Mouse (Mus musculus) left cerebral cortex, postnatal 36 days (tissue): Measurements from ENCODE around the gene Cemip. TPM values are rescaled to one million over a fixed set of nuclear protein-coding genes. Genes with fewer than 3 reads are reported as not detected.
"Not testable (repeated sequence)": the region's sequence is repeated elsewhere in the genome, so short reads cannot be mapped to it uniquely, and the experiment has no call there.

Experiments
- DNase-seq, 2 experiments: peaks; one replicate each; pipeline ENCODE4 v3.0.0; 2021 to 2022; ENCODE audit warnings: low spot score in 2 of 2, mixed read lengths in 1 of 2
- intact Hi-C: fragments of 180-260 bp; cut with DNase I; formaldehyde crosslinking; loops from one replicate; pipeline ENCODE4 v1.15.1; 2025
- total RNA-seq, 2 experiments: library from RNA; stranded (reverse); gene quantifications; 2 replicates each; pipeline ENCODE4 v1.2.3; 2021

Cemip gene
- total RNA-seq, 2 experiments from 2014 or later: 14.5 to 18.7 TPM

DNA sequence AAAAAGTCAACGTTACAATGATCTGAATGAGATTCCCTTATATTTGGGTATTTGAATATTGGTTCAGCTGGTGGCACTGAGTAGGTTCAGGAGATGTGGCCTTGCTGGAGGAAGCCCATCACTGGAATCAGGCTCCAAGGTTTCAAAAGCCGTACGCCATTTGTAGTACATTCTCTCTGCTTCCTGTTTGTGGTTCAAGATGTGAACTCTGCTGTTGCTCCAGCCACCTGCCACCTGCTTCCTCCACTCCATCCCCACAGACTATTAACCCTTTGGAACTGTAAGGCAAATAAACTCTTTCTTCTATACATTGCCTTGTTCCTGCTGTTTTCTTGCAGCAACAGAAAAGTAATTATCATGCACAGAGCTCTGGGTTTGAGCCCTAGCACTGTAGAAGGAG, 174.4 kb downstream of the Cemip start:
- intact Hi-C loops: loop anchor here (5.0 kb wide), 3 partner anchors 175 to 445 kb away; partner anchors contain the start of gene Cemip
- DNase-seq: no peak

DNA sequence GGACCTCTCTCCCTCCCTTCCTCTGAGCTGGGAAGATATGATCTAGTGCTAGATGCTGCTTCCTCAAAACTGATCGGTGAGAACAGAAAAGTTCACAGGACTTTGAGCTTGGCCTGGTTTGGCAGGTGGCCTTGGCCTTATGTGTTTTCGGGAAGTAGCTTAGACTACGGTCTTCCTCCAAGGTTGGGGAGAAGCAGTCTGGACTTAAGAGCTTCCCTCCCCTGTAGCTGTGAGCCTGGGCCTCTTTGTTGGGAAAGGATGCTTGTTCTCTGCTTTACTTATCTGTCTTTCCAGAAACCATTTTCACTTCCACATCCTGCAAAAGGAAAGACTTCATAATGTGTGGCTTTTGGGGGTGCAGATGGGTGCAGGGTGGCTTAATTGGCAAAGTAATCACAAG, 181.5 kb downstream of the Cemip start:
- intact Hi-C loops: no loop called here
- no peak for DNase-seq

DNA sequence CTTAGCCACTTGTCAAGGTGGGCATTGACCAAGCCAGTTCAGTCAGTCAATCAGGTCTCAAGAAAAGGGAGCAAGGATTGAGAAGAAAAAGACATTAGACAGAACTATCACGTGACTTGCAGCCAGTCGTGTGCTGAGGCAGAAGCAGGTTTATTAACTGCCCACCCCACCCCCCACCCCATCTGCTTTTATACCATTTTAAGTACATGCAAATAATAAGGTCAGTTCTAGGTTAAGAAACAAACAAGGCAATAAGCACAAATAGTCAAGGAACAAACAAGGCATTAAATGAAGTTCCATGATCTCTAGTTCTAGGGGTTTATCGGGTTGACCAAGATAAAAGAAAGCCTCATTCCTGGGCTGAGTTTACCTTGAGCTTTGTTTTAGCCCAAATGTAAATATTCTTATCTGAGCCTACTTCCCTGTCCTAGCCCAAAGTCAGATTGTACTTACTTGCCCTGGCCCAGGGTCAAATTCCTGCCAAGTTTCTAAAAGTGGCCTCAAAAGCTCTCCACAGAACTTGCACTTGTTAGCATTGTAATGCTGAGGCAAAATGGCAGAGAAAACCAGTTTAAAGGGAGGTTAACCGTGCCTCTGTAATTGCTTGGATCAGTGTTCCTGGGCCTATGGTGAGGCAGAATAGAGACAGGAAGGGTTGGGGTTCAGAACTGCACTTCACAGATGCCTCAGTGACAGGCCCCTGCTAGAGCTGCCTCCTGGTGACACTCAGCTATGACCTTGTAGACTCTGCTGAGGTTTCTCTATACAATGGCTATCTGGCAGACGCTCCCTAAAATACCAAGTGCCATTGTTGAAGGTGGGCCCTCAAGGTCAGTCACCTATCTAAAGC, 183.8 kb downstream of the Cemip start:
- DNase-seq: no peak
- intact Hi-C loops: loop anchor here (1.0 kb wide), 1 partner anchor 11 kb away; no protein-coding TSS in a partner anchor

GRCm38 (mm10) chr7:83901425-83901824, 184.9 kb downstream of the Cemip start:
- intact Hi-C loops: no loop called here
- no peak for DNase-seq

- DNase-seq: no peak
- intact Hi-C loops: no loop called here
These were observed 185.8 kb downstream of the Cemip start for GRCm38 (mm10) chr7:83900519-83900918.

DNA sequence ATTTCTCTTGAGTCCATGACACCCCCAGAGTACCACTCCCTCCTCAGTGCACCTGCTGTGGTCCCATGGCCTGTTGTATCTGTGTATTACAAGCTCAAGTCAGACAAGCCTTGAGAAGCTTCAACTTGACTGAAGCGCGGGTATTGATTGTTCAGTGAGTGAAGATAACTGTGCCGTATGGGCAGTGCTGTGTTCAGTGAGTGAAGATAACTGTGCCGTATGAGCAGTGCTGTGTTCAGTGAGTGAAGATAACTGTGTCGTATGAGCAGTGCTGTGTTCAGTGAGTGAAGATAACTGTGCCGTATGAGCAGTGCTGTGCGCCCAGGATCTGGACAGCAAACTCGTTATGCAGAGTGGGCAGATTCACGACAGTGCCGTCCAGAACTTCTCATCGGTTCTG, 188.0 kb downstream of the Cemip start:
- DNase-seq: no peak
- intact Hi-C loops: no loop called here

- intact Hi-C loops: no loop called here
- no peak for DNase-seq
These were observed 190.1 kb downstream of the Cemip start for GRCm38 (mm10) chr7:83896077-83896740.

DNA sequence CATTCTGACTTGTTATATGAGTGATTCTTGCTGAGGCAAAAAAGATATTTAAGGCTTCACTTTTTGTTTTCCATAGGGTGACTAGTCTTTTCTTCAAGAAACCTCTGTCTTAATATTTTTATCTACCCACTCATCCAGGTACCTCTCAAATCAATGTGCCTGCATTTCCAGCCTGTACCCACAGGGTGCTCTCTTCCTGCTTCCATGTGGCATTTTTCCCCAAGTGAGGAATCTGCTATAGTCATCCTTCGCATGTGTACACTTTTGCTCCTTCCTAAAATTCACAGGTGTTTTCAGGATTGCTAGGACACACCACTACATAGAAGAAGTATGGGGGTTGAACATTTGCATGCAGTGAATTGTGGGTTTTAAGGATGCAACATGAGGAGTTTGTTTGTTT, 192.0 kb downstream of the Cemip start:
- intact Hi-C loops: no loop called here
- no peak for DNase-seq

- DNase-seq: no peak
- intact Hi-C loops: no loop called here
These were observed 194.0 kb downstream of the Cemip start for GRCm38 (mm10) chr7:83892333-83892669.

DNA sequence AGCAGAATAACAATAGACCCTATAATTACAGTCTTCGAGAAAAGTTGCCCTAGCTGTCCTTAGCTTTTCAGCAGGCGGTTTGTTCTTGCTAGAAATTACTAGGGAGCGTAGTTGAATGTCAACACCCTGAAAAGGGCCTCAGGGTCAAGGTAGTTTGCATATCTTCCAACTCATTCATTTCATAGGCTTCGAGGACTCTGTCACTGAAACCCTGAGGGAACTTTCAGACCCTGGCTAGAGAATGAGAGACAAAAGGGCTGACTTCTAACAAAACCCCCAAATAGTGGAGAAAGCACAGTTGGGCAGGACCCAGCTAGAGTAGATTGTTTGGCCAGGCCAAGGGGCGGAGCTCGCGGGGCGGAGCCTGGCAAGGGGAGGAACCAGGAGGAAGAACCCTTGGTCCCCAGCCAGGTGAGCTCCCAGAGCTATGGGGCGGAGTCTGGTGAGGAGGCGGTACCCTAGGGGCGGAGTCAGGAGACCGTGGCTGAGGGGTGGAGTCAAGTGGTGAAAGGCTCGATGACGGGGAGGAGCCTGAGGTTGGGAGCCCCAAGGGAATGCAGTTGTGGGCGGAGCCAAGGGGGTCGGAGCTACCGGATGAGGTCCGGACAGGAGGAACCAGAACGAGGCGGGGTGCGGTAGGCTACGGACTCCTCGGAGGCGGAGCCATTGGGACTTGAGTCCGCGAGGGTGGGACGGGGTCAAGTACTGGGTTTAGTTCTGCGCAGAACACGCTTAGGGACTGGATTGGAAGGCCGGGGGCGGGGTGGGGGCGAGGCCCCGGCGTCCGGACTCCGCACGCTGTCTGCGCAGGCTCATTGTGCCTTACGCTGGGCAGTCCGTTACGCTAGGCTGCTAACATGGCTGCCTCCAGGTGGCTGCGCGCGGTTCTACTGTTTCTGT, 194.6 kb downstream of the Cemip start:
- DNase-seq: peak; percentile 96 to 97
- intact Hi-C loops: no loop called here

GRCm38 (mm10) chr7:83889946-83890345, 196.4 kb downstream of the Cemip start:
- DNase-seq: not testable (repeated sequence)
- intact Hi-C loops: loop anchor here (10.0 kb wide), 2 partner anchors 225 to 325 kb away; no protein-coding TSS in a partner anchor

DNA sequence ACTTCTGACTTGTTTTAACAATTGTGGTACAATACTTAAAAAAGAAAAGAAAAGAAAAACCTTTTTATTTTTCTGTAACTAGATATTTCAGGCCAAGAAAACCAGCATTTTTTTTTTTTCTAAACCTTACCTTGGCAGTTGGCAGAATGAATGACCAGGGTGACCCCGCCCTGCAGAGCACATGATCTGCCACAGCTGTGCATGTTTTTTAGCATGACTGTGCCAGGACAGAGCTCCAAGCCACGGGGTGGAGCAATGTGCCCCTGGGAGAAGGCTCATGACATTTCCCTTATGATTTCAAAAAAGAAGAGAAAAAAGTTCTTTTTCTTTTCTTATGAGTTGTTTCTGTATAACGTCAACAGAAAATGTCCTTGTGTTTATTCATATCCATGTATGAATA, 196.9 kb downstream of the Cemip start:
- no peak for DNase-seq
- intact Hi-C loops: loop anchor here (10.0 kb wide), 2 partner anchors 225 to 325 kb away; no protein-coding TSS in a partner anchor

- DNase-seq: no peak
- intact Hi-C loops: loop anchor here (10.0 kb wide), 2 partner anchors 222 to 322 kb away; no protein-coding TSS in a partner anchor
These were observed 199.8 kb downstream of the Cemip start for GRCm38 (mm10) chr7:83886366-83887129.

DNA sequence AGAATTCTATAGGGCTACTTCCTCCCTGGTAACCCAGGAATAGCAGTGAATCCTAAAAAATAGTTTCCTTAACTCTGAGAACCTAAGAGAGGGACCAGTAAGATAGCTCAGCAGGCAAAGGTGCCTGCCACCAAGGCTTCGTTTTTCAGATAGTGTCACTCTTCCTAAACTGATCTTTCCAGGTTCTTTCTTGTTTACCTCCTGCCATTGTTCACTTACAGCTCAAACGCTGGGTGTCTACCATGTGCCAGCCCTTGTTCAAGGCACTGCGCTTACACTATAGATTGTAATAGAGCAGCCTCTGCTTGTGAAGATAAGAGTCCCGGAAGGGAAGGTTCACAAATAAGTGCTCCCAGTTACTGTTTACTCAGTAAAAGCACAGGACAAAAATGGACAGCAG, 200.5 kb downstream of the Cemip start:
- no peak for DNase-seq
- intact Hi-C loops: loop anchor here (2.0 to 10.0 kb wide), 3 partner anchors 83 to 321 kb away; no protein-coding TSS in a partner anchor

DNA sequence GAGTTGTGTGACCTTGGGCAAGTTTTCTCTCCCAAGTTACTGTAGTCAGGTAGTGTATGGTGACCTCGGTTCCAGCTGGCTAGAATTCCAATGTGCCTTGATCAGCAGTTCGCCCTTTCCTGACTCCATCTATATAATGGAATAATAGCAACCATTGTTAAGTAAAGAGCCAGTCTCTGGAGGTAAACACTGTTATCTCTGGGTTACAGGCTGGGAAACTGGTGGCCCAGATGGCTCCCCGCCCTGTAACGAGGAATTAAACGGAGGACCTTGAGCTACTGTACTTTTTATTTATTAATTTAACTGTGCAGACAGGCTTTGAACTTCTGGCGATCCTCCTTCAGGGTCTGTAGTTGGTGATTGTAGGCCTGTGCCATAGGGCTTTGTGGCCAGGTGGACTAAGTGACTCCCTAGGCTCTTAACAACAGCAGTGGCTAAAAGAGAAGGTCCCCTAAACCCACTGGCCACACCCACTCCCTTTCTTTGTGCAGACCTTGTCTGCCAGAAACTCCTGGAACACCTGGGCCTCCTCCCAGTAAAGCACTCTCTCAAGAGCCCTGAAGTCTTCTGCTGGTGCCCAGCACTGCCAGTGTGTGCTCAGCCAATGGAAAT, 201.3 kb downstream of the Cemip start:
- intact Hi-C loops: loop anchor here (2.0 to 10.0 kb wide), 3 partner anchors 82 to 320 kb away; no protein-coding TSS in a partner anchor
- no peak for DNase-seq

GRCm38 (mm10) chr7:83884021-83884658, 202.2 kb downstream of the Cemip start, which contains the start of the genes Tlnrd1 and Mesd:
Gene Tlnrd1 (minus strand): TSS chr7:83884305.
Gene Mesd (plus strand): TSS chr7:83884466.
- intact Hi-C loops: loop anchor here (2.0 to 10.0 kb wide), 3 partner anchors 81 to 319 kb away; no protein-coding TSS in a partner anchor
- peak; percentile 92 to 95 for DNase-seq

DNA sequence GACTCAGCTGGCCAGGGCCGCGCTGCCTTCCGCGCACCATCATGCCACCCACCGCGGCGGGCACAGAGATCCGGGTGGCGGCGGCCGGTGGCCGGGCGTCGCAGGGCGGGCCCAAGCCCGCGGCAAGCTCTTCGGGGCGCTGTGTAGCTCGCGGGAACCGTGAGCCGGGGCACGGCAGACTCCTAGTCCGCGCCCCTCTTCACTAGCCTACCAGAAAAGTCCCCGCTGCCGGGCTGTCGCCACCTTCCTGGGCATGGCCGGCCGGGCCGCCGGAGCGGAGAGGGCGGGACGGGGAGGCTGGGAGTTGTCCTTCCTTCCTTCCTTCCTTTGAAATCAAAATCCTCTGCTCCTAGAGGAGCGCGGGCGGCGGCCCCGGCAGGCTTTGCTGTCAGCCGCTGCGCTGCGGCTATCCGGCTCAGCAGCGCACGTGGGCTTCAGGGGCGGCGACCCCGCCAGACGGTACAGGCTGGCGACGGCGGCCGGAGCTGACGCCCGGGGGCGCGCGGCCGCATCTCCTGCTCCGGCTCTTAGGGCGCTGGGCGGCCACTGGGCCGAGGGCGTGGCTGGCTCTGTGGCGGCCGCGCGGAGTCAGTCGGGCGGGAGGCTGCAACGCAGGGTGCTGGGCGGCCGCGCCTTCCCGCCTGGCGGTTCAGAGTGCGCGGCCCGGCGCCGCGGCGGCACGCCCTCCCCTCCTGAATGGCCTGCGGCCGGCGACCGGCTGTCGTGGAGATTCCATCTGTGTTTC, 202.9 kb downstream of the Cemip start:
- intact Hi-C loops: loop anchor here (2.0 to 10.0 kb wide), 3 partner anchors 81 to 319 kb away; no protein-coding TSS in a partner anchor
- peak; percentile 55 to 74 for DNase-seq
